Mouse (Mus musculus) thymus, postnatal 25 days (tissue): Measurements from ENCODE around the gene Chrm1.

ENCODE experiments used
- DNase-seq: peaks from one replicate; pipeline ENCODE4 v3.0.0; 2022

The Chrm1 gene

DNA sequence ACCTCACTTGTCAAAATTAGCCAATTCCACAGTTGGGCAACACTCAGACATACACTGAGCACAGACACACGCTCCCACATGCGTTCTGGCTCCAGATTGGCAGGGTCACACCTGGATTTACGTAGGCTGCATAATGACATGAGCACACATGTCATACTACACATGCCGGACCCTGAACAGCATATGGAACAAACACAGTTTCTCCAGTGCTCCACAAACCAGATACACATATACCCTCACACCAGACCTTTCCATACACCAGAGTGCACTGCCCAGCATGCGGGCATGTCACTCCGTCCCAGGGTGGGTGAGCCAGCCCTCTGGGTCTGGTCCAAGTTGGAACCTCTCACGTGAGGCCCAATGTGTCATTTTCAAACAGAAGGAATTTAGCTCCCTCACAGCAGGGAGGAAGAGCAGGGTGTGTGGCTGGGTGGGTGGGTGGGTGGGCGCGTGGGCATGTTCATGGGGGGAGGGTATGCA, at the start of gene Chrm1:
Chrm1 (plus strand) TSS at position 430 of the 480 bp plus-strand sequence.
- no peak for DNase-seq

DNA sequence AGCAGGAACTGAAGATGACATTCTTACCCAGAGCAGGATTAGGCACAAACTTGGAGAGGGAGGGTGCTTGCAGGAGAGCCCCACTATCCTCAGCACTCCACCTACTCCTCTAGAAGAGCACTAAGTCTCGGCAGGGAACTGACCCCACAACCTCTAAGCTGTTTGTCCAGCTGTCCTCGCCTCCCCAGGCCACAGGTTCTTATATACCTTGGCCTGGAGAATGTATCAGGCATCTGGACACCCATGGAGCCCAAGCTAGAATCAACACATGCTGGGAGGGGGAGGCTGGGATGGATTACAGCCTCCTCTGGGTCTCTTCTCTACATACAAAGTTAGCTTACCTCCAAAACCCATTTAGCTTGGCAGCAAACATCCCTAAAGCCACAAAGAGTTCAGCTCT, 49.2 kb upstream of the Chrm1 start:
- no peak for DNase-seq

DNA sequence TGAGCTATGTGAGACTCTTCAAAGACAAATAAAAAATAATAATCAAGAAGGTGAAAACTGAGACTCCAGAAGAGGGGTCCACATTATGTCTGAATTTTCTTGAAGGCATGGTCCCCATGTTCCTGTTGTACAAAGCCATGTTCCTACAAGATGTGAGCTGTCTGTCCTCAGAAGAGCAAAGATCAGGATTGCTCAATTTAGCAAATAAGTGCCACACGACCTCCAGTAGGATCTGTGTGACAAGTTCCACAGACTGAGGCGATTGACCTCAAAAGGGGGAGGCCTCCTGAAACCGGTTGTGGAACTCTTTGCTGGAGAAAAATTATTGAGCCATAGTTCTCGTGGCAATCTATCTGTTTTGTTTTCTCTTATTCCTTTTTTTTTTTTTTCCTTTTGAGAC, 47.3 kb upstream of the Chrm1 start:
- no peak for DNase-seq

DNA sequence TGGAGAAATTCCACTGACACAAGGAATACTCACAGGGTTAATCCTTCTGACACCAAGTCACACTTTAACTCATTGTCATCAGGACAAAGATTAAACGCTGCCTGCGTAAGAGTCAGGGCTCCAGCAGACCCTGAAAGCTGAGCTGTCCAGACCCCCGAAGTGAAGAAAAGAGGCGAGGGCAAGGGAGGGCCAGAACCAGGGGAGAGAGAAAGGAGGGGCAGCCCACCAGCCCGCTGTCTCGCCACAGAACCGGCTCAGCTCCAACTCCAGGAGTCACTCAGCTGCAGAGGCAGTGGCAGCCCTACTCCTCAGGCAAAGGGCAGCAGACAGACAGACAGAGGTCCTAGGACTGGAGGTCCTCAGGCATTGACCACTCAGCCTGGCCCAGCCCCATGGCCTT, 45.7 kb upstream of the Chrm1 start, which contains the start of gene Slc22a6:
Slc22a6 (plus strand) TSS at position 136 of the 400 bp plus-strand sequence.
- no peak for DNase-seq

DNA sequence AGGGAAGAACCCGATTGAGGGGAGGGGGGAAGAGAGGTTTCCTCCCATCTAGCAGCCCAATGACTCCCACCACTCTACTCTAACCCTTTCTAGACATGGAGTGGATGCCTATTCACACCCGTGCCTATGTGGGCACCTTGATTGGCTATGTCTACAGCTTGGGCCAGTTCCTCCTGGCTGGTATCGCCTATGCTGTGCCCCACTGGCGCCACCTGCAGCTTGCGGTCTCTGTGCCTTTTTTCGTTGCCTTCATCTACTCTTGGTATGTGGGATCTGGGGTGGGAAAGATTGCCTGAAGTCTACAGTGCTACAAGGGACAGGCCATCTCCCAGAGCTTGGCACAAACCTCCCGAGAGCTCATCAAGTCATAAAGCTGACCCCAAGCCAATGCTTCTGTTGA, 42.5 kb upstream of the Chrm1 start:
- DNase-seq = no peak

DNA sequence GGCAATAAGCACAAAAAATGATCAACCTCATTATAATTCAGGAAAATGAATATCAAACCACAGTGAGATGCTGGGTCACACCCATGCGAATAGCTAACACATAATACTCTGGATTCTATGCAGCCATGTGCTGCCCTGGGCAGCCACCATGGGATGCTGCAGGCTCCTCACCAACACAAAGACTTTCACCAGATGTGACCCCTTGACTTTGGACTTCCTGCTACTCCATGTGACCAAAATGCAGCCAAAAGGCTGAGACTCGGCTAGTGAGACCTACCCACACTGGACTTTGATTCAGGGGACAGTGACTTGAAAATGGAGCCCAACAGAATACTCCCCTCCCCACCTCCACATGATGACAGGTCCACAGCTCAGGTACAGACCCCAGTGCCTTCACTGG, 33.3 kb upstream of the Chrm1 start:
- no peak for DNase-seq

DNA sequence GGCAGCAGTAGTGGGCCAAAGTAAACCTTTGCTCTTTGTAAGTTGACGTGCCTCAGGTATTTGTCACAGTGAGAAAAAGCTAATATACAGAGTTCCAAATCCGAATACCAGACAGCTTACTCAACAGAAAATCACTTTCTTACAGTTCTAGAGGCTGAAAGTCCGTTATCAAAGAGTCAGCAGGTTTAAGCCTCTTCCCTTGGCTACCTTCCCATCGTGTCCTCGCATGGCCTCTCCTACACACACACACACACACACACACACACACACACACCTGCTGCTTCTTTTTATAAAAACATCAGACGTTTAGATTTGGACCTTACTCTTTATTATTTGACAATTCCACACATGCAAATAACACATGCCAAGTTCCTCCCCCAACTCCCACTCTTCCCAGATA, 32.8 kb upstream of the Chrm1 start:
- DNase-seq = no peak

DNA sequence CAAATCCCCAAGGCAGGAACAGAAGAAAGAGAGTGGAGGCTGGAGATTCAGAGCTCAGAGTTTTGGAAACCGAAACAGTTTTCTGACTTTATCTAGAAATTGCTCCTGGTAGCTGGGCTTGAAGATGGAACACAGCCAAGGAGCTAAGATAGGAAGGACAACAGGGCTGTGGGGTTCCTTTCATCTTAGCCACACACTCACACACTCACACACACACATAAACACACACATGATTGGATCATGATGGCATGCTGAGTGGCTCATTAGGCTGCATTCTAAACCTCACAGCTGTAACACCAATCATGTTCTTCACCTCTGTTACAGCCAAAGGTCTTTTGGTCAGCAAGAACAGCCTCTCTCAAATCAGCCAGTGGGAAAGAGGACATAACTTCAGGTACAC, 31.6 kb upstream of the Chrm1 start:
- DNase-seq = no peak

DNA sequence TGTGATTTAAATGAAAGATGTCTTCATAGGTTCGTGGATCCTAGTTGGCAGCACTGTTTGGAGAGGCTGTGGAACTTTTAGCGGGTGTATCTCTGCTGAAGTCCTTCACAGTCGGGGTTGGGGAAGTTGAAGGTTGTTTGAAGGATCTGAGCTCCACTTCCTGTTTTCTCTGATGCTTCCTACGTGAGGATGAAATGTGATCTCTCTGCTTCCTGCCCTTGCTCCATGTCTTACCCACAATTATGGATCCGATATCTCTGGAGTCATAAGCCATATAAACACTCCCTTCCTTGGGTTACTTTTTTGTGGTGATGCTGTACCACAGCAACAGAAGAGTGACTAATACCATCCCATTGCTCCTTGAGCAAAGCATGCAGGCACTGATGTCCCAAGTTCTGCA, 21.5 kb upstream of the Chrm1 start:
- DNase-seq = no peak

DNA sequence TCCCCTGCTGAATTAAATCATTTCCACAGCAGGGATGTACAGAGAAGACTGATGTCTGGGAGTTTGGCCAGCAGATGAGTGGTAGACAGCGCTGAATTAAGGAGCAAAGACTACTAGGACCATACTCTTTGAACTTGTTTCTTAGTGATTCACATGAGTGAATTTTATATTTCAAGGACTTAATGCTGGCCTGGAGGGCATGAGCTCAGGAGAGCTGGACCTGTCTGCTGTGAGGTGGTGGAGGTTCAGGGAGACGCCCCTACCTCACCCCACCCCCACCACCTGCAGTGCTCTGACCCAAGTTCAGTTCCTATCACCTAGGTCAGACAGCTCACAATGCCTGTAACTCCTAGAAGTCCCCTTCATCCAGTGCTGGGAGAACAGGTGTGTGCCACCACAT, 17.2 kb upstream of the Chrm1 start:
- no peak for DNase-seq

DNA sequence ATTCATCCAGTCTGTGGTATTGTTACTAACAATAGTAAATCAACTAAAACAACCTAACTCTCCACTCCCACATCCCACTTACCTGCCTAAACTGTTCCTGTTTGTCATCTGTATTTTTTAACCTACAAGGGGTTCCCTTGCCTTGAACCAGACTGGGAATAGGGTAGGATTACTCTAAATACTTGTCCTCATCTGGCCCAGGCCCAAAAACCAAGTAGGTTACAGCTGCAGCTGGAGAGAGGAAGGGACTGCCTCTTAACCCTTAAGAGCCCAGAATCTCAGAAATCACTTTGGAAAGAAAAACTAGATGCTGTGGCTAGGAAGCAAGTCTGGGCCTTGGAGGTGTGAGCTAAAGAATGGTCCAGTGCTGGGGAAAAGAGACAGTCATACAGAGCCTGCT, 7.8 kb upstream of the Chrm1 start:
- no peak for DNase-seq

DNA sequence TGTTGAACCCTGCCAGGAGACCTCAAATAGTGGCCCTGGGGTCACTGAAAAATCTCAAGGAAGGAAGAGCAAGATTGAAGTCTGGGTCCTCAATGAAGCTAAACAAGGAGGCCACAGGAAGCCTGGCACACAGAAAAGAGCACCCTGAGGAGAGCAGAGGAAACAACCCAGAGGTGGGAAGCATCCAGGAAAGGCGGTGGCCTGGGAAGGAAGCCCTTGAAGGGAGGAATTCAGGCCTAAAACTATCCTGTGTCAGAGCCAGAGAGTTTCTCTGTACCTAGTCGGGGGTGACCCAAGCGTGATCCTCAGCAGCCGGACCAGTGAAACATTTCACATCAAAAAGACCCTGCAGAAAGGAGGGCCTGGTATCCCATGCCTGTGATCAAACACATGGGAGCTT, 7.2 kb upstream of the Chrm1 start:
- DNase-seq = no peak

DNA sequence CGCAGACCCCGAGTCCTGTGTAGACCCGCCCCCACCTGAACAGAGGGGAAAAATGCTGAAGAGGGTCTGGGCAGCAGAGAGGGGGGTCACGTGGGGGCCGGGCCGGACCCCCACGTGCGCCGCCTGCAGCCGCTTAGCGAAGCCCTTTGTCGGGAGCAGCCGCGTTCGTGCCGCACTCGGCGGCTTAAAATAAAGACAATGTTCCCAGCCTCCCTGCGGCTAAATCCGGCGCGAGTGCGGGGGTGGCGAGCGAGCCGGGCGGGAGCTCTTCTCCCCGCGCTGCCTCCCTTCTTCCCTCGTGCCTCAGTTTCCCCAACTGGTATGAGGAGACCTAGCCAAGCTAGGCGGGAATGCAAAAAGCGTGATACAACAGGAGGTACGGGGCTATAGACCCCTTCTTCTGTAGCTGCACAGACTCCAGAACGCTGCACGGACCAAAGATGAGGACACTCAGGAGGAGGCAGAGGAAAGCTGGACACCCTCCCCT, 1.7 kb upstream of the Chrm1 start:
- no peak for DNase-seq

DNA sequence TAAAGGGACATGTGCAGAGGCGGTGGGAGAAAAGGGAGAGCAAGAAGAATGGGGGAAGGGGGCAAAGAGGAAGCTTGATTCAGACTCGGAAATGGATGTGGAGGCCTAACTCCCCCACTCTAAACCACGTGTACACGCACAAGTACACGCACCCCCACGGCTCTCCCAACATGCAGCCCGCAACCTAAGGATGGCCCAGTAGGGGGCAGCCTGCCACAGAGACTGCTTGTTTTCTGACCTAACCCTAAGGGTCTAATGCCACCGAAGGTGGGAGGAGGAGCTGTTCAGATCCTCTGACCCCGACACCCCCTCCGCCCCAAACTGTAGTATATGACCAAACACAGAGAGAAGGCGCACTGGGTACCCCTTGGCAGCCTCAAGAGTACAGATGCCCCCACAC, 1.3 kb upstream of the Chrm1 start:
- DNase-seq = peak; percentile 67

DNA sequence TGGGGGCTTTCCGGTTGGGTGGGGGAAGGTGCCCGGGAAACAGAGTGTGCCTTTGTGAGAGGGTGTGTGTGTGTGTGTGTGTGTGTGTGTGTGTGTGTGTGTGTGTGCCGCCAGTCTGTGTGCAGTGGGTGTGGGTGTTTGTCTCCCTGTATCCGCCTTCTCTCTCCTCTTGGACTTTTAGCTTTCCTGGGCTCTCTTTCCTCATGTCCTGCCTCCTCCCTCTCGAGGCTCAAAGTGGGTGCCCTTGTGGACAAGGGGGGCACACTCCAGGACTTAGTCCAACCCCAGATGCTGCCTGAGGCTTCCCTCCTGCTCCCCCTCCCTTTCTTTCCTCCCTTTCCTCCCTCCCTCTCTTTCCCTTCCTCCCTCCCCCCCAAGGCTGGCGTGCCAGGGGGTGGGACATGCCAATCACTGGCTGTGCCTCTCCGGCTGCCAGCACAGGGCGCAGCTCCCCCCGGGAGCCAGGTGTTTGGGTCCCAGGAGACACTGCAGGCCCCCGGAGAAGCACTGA, 377 bp downstream of the Chrm1 start:
- no peak for DNase-seq

DNA sequence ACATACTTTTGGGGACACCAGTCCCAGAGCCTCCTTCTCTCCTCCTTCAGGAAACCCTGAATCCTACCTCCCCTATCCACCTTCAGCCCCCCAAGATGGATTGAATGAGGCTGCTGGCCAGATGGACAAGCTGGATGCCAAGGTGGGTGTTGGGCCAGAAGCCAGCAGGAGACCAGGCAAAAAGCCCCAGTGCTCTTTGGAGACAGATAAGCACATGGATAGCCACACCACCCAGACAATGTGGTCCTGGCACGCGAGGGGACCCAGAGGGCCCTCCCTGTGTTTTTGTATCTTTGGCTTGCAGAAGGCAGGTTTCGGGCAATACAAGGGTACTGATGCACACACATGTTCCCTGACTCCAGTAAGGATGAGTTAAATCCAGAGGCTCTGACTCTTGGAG, 1.3 kb downstream of the Chrm1 start:
- no peak for DNase-seq

DNA sequence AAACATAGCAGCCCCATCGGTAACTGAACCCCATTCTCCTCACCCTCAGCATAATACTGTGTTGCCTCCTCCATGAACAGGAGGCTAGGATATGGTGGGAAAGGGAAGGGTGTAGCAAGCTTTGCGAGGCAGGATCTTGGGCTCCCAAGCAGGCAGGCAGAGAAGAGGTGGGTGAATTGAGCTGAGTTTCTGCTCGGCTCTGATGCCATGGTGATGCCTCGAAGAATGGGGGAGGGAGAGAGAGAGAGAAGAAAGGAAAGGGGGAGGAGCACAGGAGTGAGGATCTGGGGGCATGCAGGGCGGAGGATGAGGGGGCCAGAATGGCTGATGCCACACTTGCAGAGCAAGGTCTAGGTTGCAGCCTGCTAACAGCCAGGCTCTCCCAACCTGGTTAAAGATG, 2.2 kb downstream of the Chrm1 start:
- no peak for DNase-seq

DNA sequence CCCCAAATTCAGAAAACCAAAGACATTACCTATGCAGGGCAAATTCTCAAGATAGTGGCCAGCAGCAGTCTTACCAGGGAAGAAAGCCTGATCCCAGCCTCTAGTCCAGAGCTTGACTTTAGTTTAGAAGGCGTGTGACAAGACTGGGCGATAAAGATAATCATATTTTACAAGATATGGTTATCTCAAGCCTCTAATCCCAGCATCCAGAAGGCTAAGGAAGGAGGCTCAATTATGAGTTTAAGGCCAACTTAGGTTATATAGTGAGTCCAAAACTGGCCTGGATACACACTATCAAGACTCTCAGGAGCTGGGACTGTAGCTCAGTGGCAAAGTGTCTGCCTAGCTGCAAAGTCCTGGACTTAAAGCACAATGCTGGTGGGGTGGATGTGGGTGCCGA, 9.3 kb downstream of the Chrm1 start:
- no peak for DNase-seq

DNA sequence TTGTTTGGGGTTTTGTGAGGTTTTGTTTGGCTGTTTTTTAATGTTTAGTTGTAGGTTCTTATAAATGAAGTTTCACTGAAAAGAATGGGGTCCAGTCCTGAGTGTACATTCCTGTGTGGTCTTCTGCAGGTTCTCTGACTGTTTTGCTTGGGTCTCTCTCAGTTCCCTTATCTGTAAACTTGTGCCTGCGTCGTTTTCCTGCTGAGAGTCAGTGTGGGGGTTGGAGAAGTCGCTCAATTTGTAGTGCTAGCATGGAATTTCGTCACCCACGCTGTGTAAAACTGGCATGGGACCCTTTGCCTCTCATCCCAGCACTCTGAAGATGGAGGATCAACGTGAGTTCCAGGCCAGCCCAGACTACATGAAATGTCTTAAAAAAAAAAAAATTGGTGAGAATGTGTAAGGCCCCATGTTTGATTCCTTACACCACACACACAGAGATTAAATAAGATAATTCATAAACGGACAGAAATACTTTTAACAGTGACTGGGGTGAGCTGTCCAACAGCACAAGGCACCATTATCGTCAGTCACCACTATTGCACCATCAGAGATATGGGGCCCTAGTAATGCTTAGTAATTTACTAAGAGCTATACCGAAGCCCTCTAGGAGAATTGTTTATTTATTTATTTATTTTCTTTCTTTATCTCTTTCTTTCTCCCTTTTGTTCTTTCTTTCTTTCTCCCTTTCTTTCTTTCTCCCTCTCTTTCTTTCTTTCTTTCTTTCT, 9.9 kb downstream of the Chrm1 start:
- no peak for DNase-seq

DNA sequence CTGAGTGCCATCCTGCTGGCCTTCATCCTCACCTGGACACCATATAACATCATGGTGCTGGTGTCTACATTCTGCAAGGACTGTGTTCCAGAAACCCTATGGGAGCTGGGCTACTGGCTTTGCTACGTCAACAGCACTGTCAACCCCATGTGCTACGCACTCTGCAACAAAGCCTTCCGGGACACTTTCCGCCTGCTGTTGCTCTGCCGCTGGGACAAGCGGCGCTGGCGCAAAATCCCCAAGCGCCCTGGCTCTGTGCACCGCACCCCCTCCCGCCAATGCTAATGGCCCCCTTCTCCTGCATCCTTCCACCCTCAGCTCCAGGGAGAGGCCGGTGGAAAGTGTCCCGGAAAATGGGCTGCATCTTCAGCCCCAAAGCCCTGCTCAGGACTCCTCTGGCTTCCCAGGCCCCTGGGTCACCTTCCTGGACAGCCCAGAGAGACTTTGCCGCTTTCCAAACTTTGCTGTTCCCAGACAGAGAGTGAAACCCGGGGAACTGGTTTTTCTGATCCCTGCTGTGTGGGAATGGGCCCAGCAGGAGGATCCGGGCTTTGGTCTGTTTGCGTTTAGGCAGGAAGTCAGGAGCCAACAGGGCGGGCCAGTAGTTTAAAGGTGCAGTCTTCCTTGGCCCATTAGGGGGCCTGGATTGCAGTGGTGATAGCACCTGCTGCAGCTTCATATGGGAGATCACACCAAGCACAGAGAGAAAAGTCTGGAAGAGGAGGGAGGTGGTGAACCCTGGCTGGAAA, 15.6 kb downstream of the Chrm1 start:
- DNase-seq = no peak

DNA sequence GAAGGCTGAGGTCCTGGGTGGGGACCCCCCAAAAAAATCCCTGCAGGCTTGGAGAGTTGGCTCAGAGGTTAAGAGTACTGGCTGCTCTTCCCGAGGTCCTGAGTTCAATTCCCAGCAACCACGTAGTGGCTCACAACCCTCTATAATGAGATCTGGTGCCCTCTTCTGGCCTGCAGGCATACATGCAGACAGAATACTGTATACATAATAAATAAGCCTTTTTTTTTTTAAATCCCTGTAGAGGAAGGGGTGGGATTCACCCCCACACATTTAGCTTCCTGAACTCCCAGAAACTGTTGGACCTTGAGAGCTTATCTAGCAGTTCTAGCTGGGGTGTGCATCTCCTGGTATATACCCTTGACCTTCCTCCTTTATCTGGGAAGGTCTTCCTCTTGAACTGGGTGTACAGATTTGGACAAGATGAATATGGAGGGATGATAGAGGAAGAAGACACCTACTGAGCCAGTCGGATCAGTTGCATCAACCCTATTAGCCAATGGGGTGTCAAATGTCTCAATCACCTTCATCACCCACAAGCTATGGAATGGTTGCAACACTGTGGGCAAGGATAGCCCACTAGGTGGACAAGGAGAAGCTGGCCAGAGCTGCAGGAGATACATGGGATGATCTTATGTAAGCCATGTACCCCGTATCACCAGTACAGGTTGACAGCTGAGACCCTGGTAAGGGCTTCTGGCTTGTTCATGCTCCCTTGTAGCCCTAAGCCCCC, 18.2 kb downstream of the Chrm1 start:
- no peak for DNase-seq

DNA sequence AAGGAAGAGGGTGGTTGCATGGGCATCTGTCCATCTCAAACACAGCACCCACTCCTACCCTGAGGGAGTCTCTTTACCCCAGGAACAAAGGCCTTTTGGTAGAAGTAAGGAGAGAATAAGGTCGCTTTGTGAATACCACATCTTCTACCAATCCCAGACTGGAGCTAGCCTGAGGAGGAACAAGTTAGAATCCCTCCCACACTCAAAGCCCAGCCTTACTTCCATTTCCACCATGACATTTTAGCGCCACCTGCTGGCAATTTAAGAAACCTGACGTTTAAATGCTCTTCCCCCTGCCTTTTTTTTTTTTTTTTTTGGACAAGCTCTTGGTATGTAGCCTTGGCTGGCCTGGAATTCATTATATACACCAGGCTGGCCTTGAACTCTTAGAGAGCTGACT, 19.4 kb downstream of the Chrm1 start:
- peak; percentile 72 for DNase-seq

DNA sequence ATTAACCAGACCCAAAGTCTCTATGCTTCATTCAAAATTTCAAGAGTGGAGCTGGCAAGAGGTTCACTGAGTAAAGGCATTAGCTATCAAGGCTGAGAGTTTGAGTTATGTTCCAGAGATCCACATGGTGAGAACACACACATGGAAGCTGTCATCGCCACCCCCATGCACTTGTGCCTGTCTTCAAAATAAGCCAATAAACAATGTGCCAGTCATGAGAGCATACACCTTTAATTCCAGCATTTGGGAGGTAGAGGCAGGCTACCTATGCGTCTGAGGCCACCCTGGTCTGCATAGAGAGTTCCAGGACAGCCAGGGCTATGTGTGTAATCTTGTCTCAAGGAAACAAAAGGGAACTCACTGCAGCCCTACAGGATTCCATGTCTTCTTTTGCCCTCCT, 20.0 kb downstream of the Chrm1 start:
- DNase-seq = no peak
